Mouse (Mus musculus): ENCODE measurements around the gene Fam240a.

DNA sequence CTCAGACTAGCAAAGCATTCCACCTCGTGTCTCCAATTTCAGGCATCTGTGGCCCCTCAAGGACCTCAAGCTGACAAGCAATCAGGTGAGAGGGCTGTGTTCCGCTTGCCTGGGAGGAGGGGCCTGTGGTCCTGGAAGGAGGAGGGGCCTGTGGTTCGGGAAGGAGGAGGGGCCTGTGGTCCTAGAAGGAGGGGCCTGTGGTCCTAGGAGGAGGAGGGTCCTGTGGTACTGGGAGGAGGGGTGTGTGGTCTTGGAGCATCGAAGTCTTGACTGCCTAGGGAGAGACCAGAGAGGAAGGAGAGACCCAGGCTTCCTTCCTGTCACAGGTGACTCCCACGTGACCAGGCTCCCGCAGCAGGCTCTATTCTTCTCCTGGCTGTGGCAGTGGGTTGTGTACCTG lies 20.1 kb downstream of the Fam240a start:
- TF ChIP-seq CTCF (IDR thresholded peaks at IDR 0.05; ENCODE audit: extremely low read depth, insufficient read depth, low read length) (no peak), POLR2A (IDR thresholded peaks at IDR 0.05; ENCODE audit: extremely low read depth, insufficient read depth, low read length) (no peak)
